Comparison of ENCODE assay signal across 21 mouse cellular contexts in the genomic region with DNA sequence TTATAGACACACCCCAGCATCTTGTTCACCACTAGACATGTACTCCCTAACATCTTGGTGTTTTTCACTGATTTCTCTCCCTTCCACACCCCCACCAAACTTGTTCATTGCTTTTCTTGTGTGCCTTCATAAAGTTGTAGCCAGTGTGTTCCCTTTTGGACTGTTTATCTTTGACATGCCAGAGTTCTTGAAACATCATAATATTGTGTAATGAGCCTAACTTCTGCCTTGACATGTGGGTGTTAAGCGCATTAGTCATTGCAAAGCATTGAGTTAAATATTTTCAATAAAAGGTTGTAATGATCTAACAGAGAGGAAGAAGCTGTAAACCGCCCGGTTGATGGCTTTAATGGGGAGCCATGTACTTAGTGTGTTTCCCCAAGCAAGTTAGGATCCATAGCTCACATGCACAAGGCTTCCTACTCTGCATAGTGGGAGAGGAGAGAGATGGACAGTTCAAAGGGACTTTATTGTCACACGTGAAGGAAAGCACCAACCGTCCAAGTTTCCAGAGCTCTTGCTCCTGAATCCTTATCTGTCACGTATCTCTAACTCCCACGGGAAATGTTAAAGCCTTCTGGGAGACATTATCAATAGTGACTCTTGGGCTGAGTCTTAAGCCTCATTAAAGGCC. TPM values are rescaled to one million over a fixed set of nuclear protein-coding genes. Genes with fewer than 3 reads are reported as not detected.
DNase-seq lines count a peak whose midpoint lies in the region.
"Had no signal": no experiment of that assay in that cellular context is flagged by ENCODE, and none has a peak within 500 bp of the region (broad histone marks: within the 10 kb centered on the region; RNA-seq: fewer than 3 reads in every experiment).

No protein-coding gene starts in this region.

- DNase-seq in heart, adult 11 months = peak; percentile 76
- no peak for DNase-seq in heart, postnatal 25 days (ENCODE audit: low spot score)
- DNase-seq in 3T3-L1 (ENCODE audit: low read depth, low spot score) (peak; percentile 54), adipocyte (ENCODE audit: low spot score) (peak; percentile 56)
- peak; percentile 46 for DNase-seq in gonadal fat pad, adult 2 months (ENCODE audit: low read depth)
- DNase-seq in left cerebral cortex, adult 11 months (ENCODE audit: low spot score) = no peak
- DNase-seq in layer of hippocampus, adult 9-11 months = no peak
- no peak for DNase-seq in urinary bladder, postnatal 10 days (ENCODE audit: low spot score)
- DNase-seq: adrenal gland, postnatal 25 days; cerebellum, adult 18-20 months; cerebellum, postnatal 25 days; embryo, embryonic 11 days; forebrain, postnatal 0 days; gastrocnemius, postnatal 25 days; kidney, adult 8-10 months; kidney, postnatal 10 days; midbrain, embryonic 14.5 days; retina, postnatal 1 day; right cerebral cortex, postnatal 25 days; thymus, postnatal 36 days had no signal

- intact Hi-C loops in heart, postnatal 25 days (cut with DNase I) = no loop called here

RNA-seq across cellular contexts. Expression of a gene that starts 19.9 kb away (rescaled TPM):
- 10 to 100 TPM; 50.9 to 59.9 TPM for total RNA-seq in heart, postnatal 25 days (2021)
- 3.7 and 4.3 TPM in 2 replicates for polyA plus RNA-seq in gonadal fat pad, adult 2 months (2012; rRNA removed)
- polyA plus RNA-seq: G1E had no signal

Comparison
In these comparisons a context has a peak if more than half of its experiments do, and no peak if none do; other contexts are left out.
1. DNase-seq: peak in heart, adult 11 months (single experiment), 3T3-L1 (single experiment), adipocyte (single experiment) and gonadal fat pad, adult 2 months (single experiment); none in heart, postnatal 25 days (single experiment), left cerebral cortex, adult 11 months (single experiment), layer of hippocampus, adult 9-11 months (single experiment) and urinary bladder, postnatal 10 days (single experiment).